Mouse (Mus musculus) C2C12 (cell line): ENCODE data around the gene Emc8.

ENCODE experiments used
- CTCF ChIP-seq: IDR thresholded peaks from one replicate; pipeline ENCODE4 v1.5.1; 2011; ENCODE audit not compliant: control insufficient read depth, insufficient read depth, insufficient read length
- MYOD1 ChIP-seq: IDR thresholded peaks from one replicate; pipeline ENCODE4 v1.6.1; 2011; ENCODE audit warnings: low read depth; ENCODE audit not compliant: control insufficient read depth, insufficient read length

GRCm38 (mm10) chr8:120715996-120716680, 47.8 kb upstream of the Emc8 start:
- no peak for TF ChIP-seq CTCF
- TF ChIP-seq MYOD1: no peak
